Mouse (Mus musculus): ENCODE measurements around the gene Glt8d2. TPM values are rescaled to one million over a fixed set of nuclear protein-coding genes. Genes with fewer than 3 reads are reported as not detected.
A peak's percentile ranks its signal among the peaks of the same experiment; 100 is the strongest.

Glt8d2 gene
- polyA plus RNA-seq, 1 experiment from 2014 or later: 4.4 TPM

GRCm38 (mm10) chr10:82666436-82667234 lies 23.8 kb downstream of the Glt8d2 start:
- peak; percentile 86 for DNase-seq (ENCODE audit: low spot score)
- Histone ChIP-seq H3K9me3 (replicated peaks) (no peaks in the 10 kb centered on the region), H3K4me3 (peak overlapping the region; percentile 28; the same call in 1 of the 2 replicates), H3K27ac (no peak overlapping the region), H3K4me1 (peaks cover 7% of the 10 kb centered on the region; the same call in 1 of the 2 replicates), H3K36me3 (no peaks in the 10 kb centered on the region), H3K27me3 (ENCODE audit: low read depth, poor library complexity, severe bottlenecking) (no peaks in the 10 kb centered on the region)
- 25% methylated on average over 22 of the region's 22 CpGs for WGBS

- no peak for DNase-seq (ENCODE audit: low spot score)
- no peaks in the 10 kb centered on the region for H3K36me3 ChIP-seq
- 59% methylated on average over 3 of the region's 3 CpGs for WGBS
Observed at GRCm38 (mm10) chr10:82665951-82666350, 24.5 kb downstream of the Glt8d2 start.

GRCm38 (mm10) chr10:82663289-82663688 lies 27.2 kb downstream of the Glt8d2 start:
- Histone ChIP-seq H3K4me1 (peaks cover 7% of the 10 kb centered on the region; the same call in 1 of the 2 replicates), H3K27me3 (ENCODE audit: low read depth, poor library complexity, severe bottlenecking) (no peaks in the 10 kb centered on the region), H3K36me3 (no peaks in the 10 kb centered on the region), H3K4me3 (no peak overlapping the region), H3K9me3 (replicated peaks) (no peaks in the 10 kb centered on the region), H3K27ac (no peak overlapping the region)
- 84% methylated on average over 2 of the region's 2 CpGs for WGBS
- DNase-seq (ENCODE audit: low spot score): no peak

More at GRCm38 (mm10) chr10:82665951-82666350, 24.5 kb downstream of the Glt8d2 start:
- Histone ChIP-seq H3K4me3 (no peak overlapping the region), H3K4me1 (peaks cover 7% of the 10 kb centered on the region; the same call in 1 of the 2 replicates), H3K27ac (no peak overlapping the region), H3K9me3 (replicated peaks) (no peaks in the 10 kb centered on the region), H3K27me3 (ENCODE audit: low read depth, poor library complexity, severe bottlenecking) (no peaks in the 10 kb centered on the region)

- Histone ChIP-seq H3K36me3 (no peaks in the 10 kb centered on the region), H3K4me1 (peaks cover 7% of the 10 kb centered on the region; the same call in 1 of the 2 replicates), H3K9me3 (replicated peaks) (no peaks in the 10 kb centered on the region), H3K4me3 (no peak overlapping the region), H3K27me3 (ENCODE audit: low read depth, poor library complexity, severe bottlenecking) (no peaks in the 10 kb centered on the region), H3K27ac (no peak overlapping the region)
- no peak for DNase-seq (ENCODE audit: low spot score)
- WGBS: 84% methylated on average over 14 of the region's 14 CpGs
Observed at GRCm38 (mm10) chr10:82662267-82662990, 28.0 kb downstream of the Glt8d2 start.

- Histone ChIP-seq H3K27ac (no peak overlapping the region), H3K9me3 (replicated peaks) (no peaks in the 10 kb centered on the region), H3K4me1 (peaks cover 6% of the 10 kb centered on the region; the same call in 1 of the 2 replicates), H3K27me3 (ENCODE audit: low read depth, poor library complexity, severe bottlenecking) (no peaks in the 10 kb centered on the region), H3K36me3 (no peaks in the 10 kb centered on the region), H3K4me3 (no peak overlapping the region)
- DNase-seq (ENCODE audit: low spot score): no peak
- 89% methylated on average over 8 of the region's 8 CpGs for WGBS
Observed at GRCm38 (mm10) chr10:82661820-82662219, 28.6 kb downstream of the Glt8d2 start.

- WGBS: 85% methylated on average over 3 of the region's 3 CpGs
- H3K9me3 ChIP-seq (replicated peaks): no peaks in the 10 kb centered on the region
Observed at GRCm38 (mm10) chr10:82654581-82654980, 35.9 kb downstream of the Glt8d2 start.

GRCm38 (mm10) chr10:82652625-82653024 lies 37.8 kb downstream of the Glt8d2 start:
- H3K27me3 ChIP-seq (ENCODE audit: low read depth, poor library complexity, severe bottlenecking): no peaks in the 10 kb centered on the region
- no peak overlapping the region for H3K27ac ChIP-seq
- no peak for DNase-seq (ENCODE audit: low spot score)
- H3K4me1 ChIP-seq: no peaks in the 10 kb centered on the region
- no peaks in the 10 kb centered on the region for H3K9me3 ChIP-seq (replicated peaks)
- WGBS: 72% methylated on average over 5 of the region's 5 CpGs
- H3K4me3 ChIP-seq: no peak overlapping the region
- H3K36me3 ChIP-seq: peaks cover 35% of the 10 kb centered on the region

More at GRCm38 (mm10) chr10:82654581-82654980, 35.9 kb downstream of the Glt8d2 start:
- H3K4me1 ChIP-seq: no peaks in the 10 kb centered on the region
- H3K27ac ChIP-seq: no peak overlapping the region
- no peak for DNase-seq (ENCODE audit: low spot score)
- no peak overlapping the region for H3K4me3 ChIP-seq
- peaks cover 27% of the 10 kb centered on the region for H3K36me3 ChIP-seq
- no peaks in the 10 kb centered on the region for H3K27me3 ChIP-seq (ENCODE audit: low read depth, poor library complexity, severe bottlenecking)

GRCm38 (mm10) chr10:82651221-82651620 lies 39.2 kb downstream of the Glt8d2 start:
- WGBS: 94% methylated on average over 5 of the region's 5 CpGs
- Histone ChIP-seq H3K9me3 (replicated peaks) (no peaks in the 10 kb centered on the region), H3K4me1 (no peaks in the 10 kb centered on the region), H3K27me3 (ENCODE audit: low read depth, poor library complexity, severe bottlenecking) (no peaks in the 10 kb centered on the region), H3K27ac (no peak overlapping the region), H3K4me3 (no peak overlapping the region), H3K36me3 (peaks cover 49% of the 10 kb centered on the region)
- DNase-seq (ENCODE audit: low spot score): no peak

GRCm38 (mm10) chr10:82647205-82647811 lies 43.1 kb downstream of the Glt8d2 start:
- Histone ChIP-seq H3K27me3 (ENCODE audit: low read depth, poor library complexity, severe bottlenecking) (no peaks in the 10 kb centered on the region), H3K27ac (no peak overlapping the region), H3K9me3 (replicated peaks) (no peaks in the 10 kb centered on the region), H3K36me3 (peaks cover 84% of the 10 kb centered on the region), H3K4me3 (no peak overlapping the region), H3K4me1 (no peaks in the 10 kb centered on the region)
- no peak for DNase-seq (ENCODE audit: low spot score)
- WGBS: 92% methylated on average over 17 of the region's 17 CpGs

- Histone ChIP-seq H3K27ac (no peak overlapping the region), H3K9me3 (replicated peaks) (no peaks in the 10 kb centered on the region), H3K4me1 (no peaks in the 10 kb centered on the region), H3K27me3 (ENCODE audit: low read depth, poor library complexity, severe bottlenecking) (no peaks in the 10 kb centered on the region), H3K4me3 (no peak overlapping the region), H3K36me3 (peaks cover 83% of the 10 kb centered on the region)
- DNase-seq (ENCODE audit: low spot score): no peak
- 97% methylated on average over 8 of the region's 8 CpGs for WGBS
Observed at GRCm38 (mm10) chr10:82646083-82646482, 44.4 kb downstream of the Glt8d2 start.

- no peak overlapping the region for H3K27ac ChIP-seq
- WGBS: 95% methylated on average over 9 of the region's 9 CpGs
- no peak for DNase-seq (ENCODE audit: low spot score)
- H3K36me3 ChIP-seq: peaks cover 99% of the 10 kb centered on the region
- no peaks in the 10 kb centered on the region for H3K4me1 ChIP-seq
- no peaks in the 10 kb centered on the region for H3K9me3 ChIP-seq (replicated peaks)
- H3K4me3 ChIP-seq: no peak overlapping the region
- no peaks in the 10 kb centered on the region for H3K27me3 ChIP-seq (ENCODE audit: low read depth, poor library complexity, severe bottlenecking)
Observed at GRCm38 (mm10) chr10:82641481-82641880, 49.0 kb downstream of the Glt8d2 start.

GRCm38 (mm10) chr10:82639032-82639698 lies 51.3 kb downstream of the Glt8d2 start:
- H3K27ac ChIP-seq: no peak overlapping the region
- no peaks in the 10 kb centered on the region for H3K27me3 ChIP-seq (ENCODE audit: low read depth, poor library complexity, severe bottlenecking)
- H3K4me3 ChIP-seq: no peak overlapping the region
- no peak for DNase-seq (ENCODE audit: low spot score)
- no peaks in the 10 kb centered on the region for H3K4me1 ChIP-seq
- 93% methylated on average over 8 of the region's 8 CpGs for WGBS
- no peaks in the 10 kb centered on the region for H3K9me3 ChIP-seq (replicated peaks)
- H3K36me3 ChIP-seq: peaks cover 99% of the 10 kb centered on the region

Data from limb, embryonic 10.5 days (tissue).